Mouse (Mus musculus): Measurements from ENCODE around the gene Xpr1. TPM values are rescaled to one million over a fixed set of nuclear protein-coding genes. Genes with fewer than 3 reads are reported as not detected.

Gene Xpr1
- total and polyA plus RNA-seq, 3 experiments = 6.2 to 67.8 (median 12.2) TPM

GRCm38 (mm10) chr1:155372821-155373220 lies 44.4 kb downstream of the Xpr1 start:
- no peak overlapping the region for H3K27ac ChIP-seq (ENCODE audit: control insufficient read depth, low read depth, low read length)
- no peak overlapping the region for H3K9ac ChIP-seq (ENCODE audit: control insufficient read depth, low read depth, low read length, poor library complexity, severe bottlenecking)
- H3K79me2 ChIP-seq (ENCODE audit: control insufficient read depth, insufficient read depth, low read length, poor library complexity) = no peaks in the 10 kb centered on the region
- H3K4me3 ChIP-seq (ENCODE audit: control insufficient read depth in 1 of 2, insufficient read depth in 1 of 2, low read depth in 2 of 2, low read length in 2 of 2) = no peak overlapping the region
- peaks cover 0 to 8% of the 10 kb centered on the region in 2 experiments; a peak in 3 of 4 replicates for H3K4me1 ChIP-seq (ENCODE audit: control insufficient read depth in 1 of 2, insufficient read depth in 2 of 2, low read length in 2 of 2)
- no peaks in the 10 kb centered on the region for H3K9me3 ChIP-seq (replicated peaks; ENCODE audit: insufficient read depth, low read length)
- H3K27me3 ChIP-seq (ENCODE audit: control insufficient read depth in 1 of 2, insufficient read depth in 2 of 2, low read length in 2 of 2) = no peaks in the 10 kb centered on the region
- TF ChIP-seq TBP (IDR thresholded peaks at IDR 0.05; ENCODE audit: low read depth, low read length) (no peak), CHD1 (IDR thresholded peaks at IDR 0.05; ENCODE audit: low read depth, low read length) (no peak), GABPA (IDR thresholded peaks at IDR 0.05; ENCODE audit: low read depth, low read length) (no peak), TCF12 (IDR thresholded peaks at IDR 0.05; ENCODE audit: low read depth, low read length) (no peak), MEF2A (IDR thresholded peaks at IDR 0.05; ENCODE audit: extremely low read depth, insufficient replicate concordance, low read depth, low read length, poor library complexity, severe bottlenecking) (no peak), POLR2AphosphoS5 (IDR thresholded peaks at IDR 0.05; ENCODE audit: borderline replicate concordance, low read depth, low read length) (no peak), POLR2AphosphoS2 (IDR thresholded peaks at IDR 0.05; ENCODE audit: low read length) (no peak), GATA1 (IDR thresholded peaks at IDR 0.05; ENCODE audit: low read depth, low read length) (no peak), CHD2 (IDR thresholded peaks at IDR 0.05; ENCODE audit: low read length) (no peak), ZC3H11A (IDR thresholded peaks at IDR 0.05; ENCODE audit: low read depth, low read length) (no peak), MYB (IDR thresholded peaks at IDR 0.05; ENCODE audit: low read depth, low read length) (no peak), BHLHE40 (IDR thresholded peaks at IDR 0.05; ENCODE audit: borderline replicate concordance, low read depth, low read length) (no peak), HCFC1 (IDR thresholded peaks at IDR 0.05; ENCODE audit: low read depth, low read length) (no peak), MAFK (IDR thresholded peaks at IDR 0.05; ENCODE audit: borderline replicate concordance, low read depth, low read length) (no peak), SIN3A (IDR thresholded peaks at IDR 0.05; ENCODE audit: low read length) (no peak), MAX (IDR thresholded peaks at IDR 0.05; ENCODE audit: low read length) (no peak), ZNF384 (IDR thresholded peaks at IDR 0.05; ENCODE audit: low read depth, low read length) (no peak)
- DNase-seq (ENCODE audit: low read depth, low spot score) = no peak
- H3K36me3 ChIP-seq (ENCODE audit: control insufficient read depth in 1 of 2, insufficient read depth in 2 of 2, low read length in 2 of 2) = peaks cover 0 to 9% of the 10 kb centered on the region in 2 experiments; a peak in 2 of 4 replicates

GRCm38 (mm10) chr1:155370075-155370658 lies 47.0 kb downstream of the Xpr1 start:
- peak; percentile 69 for DNase-seq (ENCODE audit: low read depth, low spot score)
- Histone ChIP-seq H3K27ac (ENCODE audit: control insufficient read depth, low read depth, low read length) (no peak overlapping the region), H3K27me3 (ENCODE audit: control insufficient read depth in 1 of 2, insufficient read depth in 2 of 2, low read length in 2 of 2) (no peaks in the 10 kb centered on the region), H3K79me2 (ENCODE audit: control insufficient read depth, insufficient read depth, low read length, poor library complexity) (no peaks in the 10 kb centered on the region), H3K36me3 (ENCODE audit: control insufficient read depth in 1 of 2, insufficient read depth in 2 of 2, low read length in 2 of 2) (peaks cover 0 to 9% of the 10 kb centered on the region in 2 experiments; a peak in 2 of 4 replicates), H3K4me1 (ENCODE audit: control insufficient read depth in 1 of 2, insufficient read depth in 2 of 2, low read length in 2 of 2) (peaks cover 0 to 8% of the 10 kb centered on the region in 2 experiments; a peak in 3 of 4 replicates), H3K9ac (ENCODE audit: control insufficient read depth, low read depth, low read length, poor library complexity, severe bottlenecking) (no peak overlapping the region), H3K9me3 (replicated peaks; ENCODE audit: insufficient read depth, low read length) (no peaks in the 10 kb centered on the region), H3K4me3 (ENCODE audit: control insufficient read depth in 1 of 2, insufficient read depth in 1 of 2, low read depth in 2 of 2, low read length in 2 of 2) (no peak overlapping the region)
- no peak for TF ChIP-seq ELF1 (IDR thresholded peaks at IDR 0.05; ENCODE audit: low read depth, low read length)
- no peak for TF ChIP-seq JUND (IDR thresholded peaks at IDR 0.05; ENCODE audit: low read depth, low read length)
- no peak for TF ChIP-seq SMC3 (IDR thresholded peaks at IDR 0.05; ENCODE audit: low read depth, low read length)
- TF ChIP-seq MAX (IDR thresholded peaks at IDR 0.05; ENCODE audit: low read length) = no peak
- peak; percentile 53 for TF ChIP-seq TAL1 (IDR thresholded peaks at IDR 0.05; ENCODE audit: low read length)
- TF ChIP-seq MYB (IDR thresholded peaks at IDR 0.05; ENCODE audit: low read depth, low read length) = no peak
- TF ChIP-seq EP300 (IDR thresholded peaks at IDR 0.05; ENCODE audit: low read depth in 1 of 2, low read length in 2 of 2) = peak in 1 of 2 experiments; percentile 68; a peak in 2 of 4 replicates
- peak; percentile 76; the same call in 1 of the 2 replicates for TF ChIP-seq RCOR1 (IDR thresholded peaks at IDR 0.05; ENCODE audit: low read depth, low read length)
- TF ChIP-seq RAD21 (IDR thresholded peaks at IDR 0.05; ENCODE audit: low read depth, low read length) = no peak
- TF ChIP-seq GATA1 (IDR thresholded peaks at IDR 0.05; ENCODE audit: low read depth, low read length) = peak; percentile 65
- TF ChIP-seq HCFC1 (IDR thresholded peaks at IDR 0.05; ENCODE audit: low read depth, low read length) = no peak
